Mouse (Mus musculus): ENCODE data around the gene Pfas. TPM values are rescaled to one million over a fixed set of nuclear protein-coding genes. Genes with fewer than 3 reads are reported as not detected.
"Not testable (repeated sequence)": the region's sequence is repeated elsewhere in the genome, so short reads cannot be mapped to it uniquely, and the experiment has no call there.

Gene Pfas
- total RNA-seq, 2 experiments from 2014 or later, result 27.5 to 27.8 TPM

DNA sequence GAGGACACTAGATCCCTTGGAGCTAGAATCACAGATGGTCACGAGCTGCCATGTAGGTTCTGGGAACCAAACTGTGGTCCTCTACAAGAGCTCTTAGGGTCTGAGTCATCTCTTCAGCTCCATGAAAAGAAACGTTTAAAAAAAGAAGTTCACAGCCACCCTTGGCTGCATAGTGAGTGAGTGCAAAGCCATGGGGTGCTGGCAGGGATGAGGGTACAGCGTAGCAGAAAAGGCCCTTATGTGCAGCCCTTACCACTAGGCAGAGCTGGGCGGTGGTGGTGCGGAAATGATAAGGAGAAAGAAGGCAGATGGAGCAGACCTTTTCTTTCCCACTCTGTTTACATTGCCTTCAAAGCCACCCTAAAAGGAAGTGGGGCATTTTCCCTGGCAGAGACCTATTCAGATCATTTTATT is 28.9 kb downstream of the Pfas start:
- H3K4me3 ChIP-seq, result no peak overlapping the region
- no peak overlapping the region for H3K27ac ChIP-seq
- TF ChIP-seq CTCF (conservative IDR thresholded peaks at IDR 0.05), result no peak
- DNase-seq (ENCODE audit: low spot score in 2 of 2), result no peak

DNA sequence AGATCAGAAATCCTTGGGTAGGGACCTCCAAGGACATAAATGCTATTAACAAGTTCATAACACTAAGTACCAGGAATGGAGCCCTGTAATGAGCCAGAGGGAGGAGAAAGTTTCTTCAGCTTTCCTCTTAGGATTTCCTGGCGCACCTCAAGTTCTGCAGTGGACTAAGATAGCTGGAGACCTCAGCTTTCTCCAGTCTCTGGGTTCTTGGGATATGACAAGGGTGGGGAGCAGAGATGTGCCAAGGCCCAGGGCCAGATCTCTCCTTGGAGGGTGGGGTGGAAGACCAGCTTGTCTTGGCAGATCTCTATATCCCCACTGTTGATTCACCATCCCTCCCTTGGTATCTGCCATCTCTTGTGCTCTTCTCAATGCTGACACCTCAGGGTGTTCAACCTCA is 32.7 kb downstream of the Pfas start:
- Histone ChIP-seq H3K27ac (no peak overlapping the region), H3K4me3 (no peak overlapping the region)
- TF ChIP-seq CTCF (conservative IDR thresholded peaks at IDR 0.05), result no peak
- no peak for DNase-seq (ENCODE audit: low spot score in 2 of 2)

DNA sequence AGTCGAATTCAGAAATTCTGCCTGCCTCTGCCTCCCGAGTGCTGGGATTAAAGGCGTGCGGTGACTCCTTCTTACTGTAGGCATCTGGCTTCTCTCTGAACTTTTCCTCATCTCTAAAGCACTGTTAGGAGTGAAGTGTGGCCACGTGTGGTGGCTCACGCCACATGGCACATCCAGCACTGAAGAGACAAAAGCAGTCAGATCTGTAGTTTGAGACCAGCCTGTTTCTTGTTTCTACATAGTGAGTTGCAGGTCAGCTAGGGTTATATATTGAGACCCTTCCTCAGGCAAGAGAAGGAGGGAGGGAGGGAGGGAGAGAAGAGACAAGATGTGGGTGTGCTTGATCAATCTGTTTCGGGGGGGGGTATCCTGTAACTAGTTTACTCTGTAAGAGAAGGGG is 33.2 kb downstream of the Pfas start, which contains the start of gene Rangrf:
Gene Rangrf, minus strand, starts transcription at position 101 of the 400 bp plus-strand sequence.
- no peak for DNase-seq (ENCODE audit: low spot score in 2 of 2)
- TF ChIP-seq CTCF (conservative IDR thresholded peaks at IDR 0.05), result no peak
- Histone ChIP-seq H3K27ac (0 out of 2 replicates have a peak within 1 kb of the TSS, but pooled peaks have one; percentile 72), H3K4me3 (peak within 1 kb of the TSS; percentile 62)

DNA sequence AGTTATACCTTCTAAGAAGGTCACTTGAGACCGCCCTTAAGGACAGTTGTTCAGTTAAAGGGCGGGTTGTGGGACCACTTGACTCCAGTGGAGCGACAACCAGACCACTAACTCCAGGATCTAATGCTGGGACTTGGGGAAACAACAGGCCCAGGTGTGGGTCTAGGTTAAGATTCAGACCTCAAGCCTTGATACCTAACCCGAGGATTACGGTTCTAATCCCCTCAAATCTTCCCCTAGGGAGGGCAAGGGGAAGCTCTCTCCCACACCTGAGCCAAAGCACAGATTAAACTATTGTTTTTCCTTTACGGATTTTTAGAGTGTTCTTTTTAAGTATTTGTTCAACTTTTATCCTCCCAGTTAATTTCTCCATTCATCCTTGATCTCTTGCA is 34.2 kb downstream of the Pfas start:
- peak overlapping the region; percentile 62 for H3K4me3 ChIP-seq
- no peak for TF ChIP-seq CTCF (conservative IDR thresholded peaks at IDR 0.05)
- DNase-seq (ENCODE audit: low spot score in 2 of 2), result no peak
- H3K27ac ChIP-seq, result 0 out of 2 replicates have a peak overlapping the region, but pooled peaks have one; percentile 72

DNA sequence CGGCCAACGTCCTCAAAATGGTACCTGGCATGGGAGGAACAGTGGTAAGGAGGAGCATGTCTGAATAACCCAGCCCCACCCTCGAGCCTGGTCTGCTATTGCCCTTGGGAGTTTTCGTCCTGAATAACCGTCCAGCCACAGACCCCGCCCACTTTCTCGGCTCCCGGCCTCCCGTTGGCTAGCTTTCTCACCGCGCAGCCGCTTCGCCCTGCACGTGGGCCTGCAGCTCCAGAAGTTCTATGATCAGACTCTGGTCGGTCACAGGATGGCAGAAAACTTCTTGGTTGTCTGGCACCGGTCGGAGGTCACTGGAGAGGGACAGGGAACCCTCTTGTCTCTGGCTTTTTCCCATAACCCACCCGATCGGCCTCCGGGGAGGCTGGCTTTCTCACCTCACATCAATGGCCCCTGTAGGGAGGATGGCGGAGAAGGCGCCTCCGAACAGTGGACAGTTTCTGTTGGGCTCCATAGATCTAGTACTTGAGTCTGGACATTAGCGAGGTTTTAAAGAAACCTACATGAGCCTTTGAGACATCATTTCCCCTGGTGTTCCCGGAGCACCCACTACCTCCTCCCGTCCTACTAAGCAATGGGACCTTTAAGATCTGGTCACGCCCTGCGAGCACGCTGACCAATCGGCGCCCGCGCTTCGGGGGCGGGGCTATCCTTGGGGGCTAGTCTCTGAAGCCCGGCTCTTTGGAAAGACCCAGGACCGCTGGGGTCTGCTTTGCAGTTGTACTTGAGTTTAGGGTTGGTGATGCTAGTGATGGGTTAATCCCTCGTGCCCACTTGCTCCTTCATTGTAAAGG is 34.8 kb downstream of the Pfas start:
- DNase-seq (ENCODE audit: low spot score in 2 of 2), result peak; percentile 75 to 77
- Histone ChIP-seq H3K27ac (peak overlapping the region; percentile 72), H3K4me3 (peak overlapping the region; percentile 62)

DNA sequence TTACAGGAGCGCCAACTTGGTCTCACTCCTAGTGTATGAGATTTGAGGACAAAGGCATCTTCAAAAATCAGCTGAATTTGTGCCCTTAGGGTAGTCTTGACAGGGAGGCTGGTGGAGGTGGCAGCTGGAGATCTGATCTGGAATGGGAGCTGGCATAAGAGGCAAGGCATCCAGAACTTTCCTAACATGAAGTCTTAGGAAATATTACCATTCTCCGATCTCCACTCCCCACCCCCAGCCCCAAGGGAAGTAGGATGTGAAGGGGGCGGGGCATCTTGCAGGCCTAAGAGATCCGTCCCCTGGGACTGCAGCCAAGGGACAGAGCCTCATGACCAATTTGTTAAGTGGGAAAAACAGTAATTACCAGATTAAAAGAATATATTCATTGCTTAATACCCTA is 38.0 kb downstream of the Pfas start:
- no peak for DNase-seq (ENCODE audit: low spot score in 2 of 2)
- H3K27ac ChIP-seq, result peak overlapping the region; percentile 44; the same call in 1 of the 2 replicates
- TF ChIP-seq CTCF (conservative IDR thresholded peaks at IDR 0.05), result no peak
- no peak overlapping the region for H3K4me3 ChIP-seq

DNA sequence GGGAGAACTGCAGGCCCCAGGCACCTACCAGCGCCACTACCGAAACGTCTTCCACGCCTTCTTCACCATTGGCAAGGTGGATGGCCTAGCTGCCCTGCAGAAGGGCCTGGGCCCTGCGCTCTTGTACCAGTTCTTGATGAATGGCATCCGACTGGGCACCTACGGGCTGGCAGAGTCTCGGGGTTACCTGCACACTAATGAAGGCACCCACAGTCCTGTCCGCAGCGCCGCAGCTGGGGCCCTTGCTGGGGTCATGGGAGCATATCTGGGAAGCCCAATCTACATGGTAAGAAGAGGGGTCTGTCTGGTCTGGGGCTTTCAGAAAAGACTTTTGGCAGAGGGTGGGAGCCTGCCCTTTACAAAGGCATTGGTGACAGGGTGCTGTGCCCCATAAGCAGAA is 39.5 kb downstream of the Pfas start:
- no peak for TF ChIP-seq CTCF (conservative IDR thresholded peaks at IDR 0.05)
- no peak for DNase-seq (ENCODE audit: low spot score in 2 of 2)
- Histone ChIP-seq H3K27ac (no peak overlapping the region; the same call in 1 of the 2 replicates), H3K4me3 (peak overlapping the region; percentile 71)

DNA sequence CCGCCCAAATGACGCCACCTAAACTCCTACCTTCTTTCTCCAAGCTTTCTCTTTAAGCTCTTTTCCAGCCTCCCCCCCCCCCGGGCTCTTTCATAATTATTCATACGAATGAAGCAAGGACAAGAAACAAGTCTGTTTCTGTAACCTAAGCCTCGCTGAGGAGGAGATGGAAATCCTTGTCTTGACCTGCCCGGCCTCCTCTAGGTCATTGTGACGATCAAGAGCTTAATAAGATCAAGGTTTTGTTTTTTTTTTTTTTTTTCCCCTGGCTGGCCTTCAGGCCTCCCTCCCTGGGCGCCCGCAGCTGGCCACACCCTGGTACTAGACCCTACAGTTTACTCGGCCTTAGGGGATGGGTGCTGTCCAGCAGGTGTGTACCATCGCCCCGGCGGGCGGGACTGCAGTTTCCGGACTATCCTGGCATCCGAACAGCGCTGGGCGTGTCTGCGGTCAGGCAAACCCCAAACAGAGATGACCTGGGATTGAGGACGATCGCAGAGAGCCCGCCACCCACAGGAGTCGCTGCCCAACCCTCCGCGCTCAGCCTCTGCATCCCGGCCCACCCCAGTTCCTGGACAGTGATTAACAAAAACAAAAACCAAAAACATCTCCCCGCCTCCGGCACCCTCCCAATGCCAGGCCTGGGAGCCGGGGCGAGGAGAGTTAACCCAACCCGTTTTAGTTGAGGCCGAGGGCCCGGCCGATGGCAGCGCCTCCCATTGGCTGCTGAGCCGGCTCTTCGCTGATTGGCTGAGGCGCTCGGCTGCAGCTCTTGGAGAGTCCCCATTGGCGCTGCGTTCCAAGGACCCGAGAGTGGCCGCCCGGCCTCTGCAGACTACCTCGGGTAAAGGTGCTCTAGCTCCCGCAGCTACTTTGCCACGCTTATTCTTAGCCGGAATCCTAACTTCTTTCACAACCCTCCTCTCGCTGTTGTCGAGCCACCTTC is 40.6 kb downstream of the Pfas start, which contains the start of gene Slc25a35:
Gene Slc25a35, plus strand, starts transcription at position 795 of the 946 bp plus-strand sequence.
- peak; percentile 89 to 92 for DNase-seq (ENCODE audit: low spot score in 2 of 2)

DNA sequence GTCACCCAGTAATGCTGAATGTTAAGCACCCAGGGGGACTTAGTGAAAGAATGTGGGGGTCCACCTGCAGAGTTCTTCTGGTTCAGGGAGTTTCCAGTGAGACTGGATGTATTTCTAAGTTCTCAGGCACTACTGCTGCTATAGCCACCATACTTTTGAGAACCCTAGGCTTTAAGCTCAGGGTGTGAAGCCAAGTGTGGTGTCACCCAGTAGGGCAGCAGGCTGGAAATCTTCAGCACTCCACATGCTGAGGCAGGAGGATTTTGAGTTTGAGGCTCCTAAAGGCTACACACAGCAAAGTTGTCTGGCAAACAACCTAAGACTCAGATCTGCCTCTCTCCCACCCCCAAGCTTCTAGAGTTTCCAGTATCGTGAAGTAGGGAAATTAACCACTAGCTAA is 41.7 kb downstream of the Pfas start:
- TF ChIP-seq CTCF (conservative IDR thresholded peaks at IDR 0.05), result no peak
- no peak overlapping the region for H3K27ac ChIP-seq
- no peak for DNase-seq (ENCODE audit: low spot score in 2 of 2)
- H3K4me3 ChIP-seq, result no peak overlapping the region

More for the DNA sequence above, 40.6 kb downstream of the Pfas start, which contains the start of gene Slc25a35:
- TF ChIP-seq CTCF (conservative IDR thresholded peaks at IDR 0.05), result no peak; the same call in none of the 2 replicates
- H3K4me3 ChIP-seq, result peak within 1 kb of the TSS; percentile 71
- H3K27ac ChIP-seq, result peak within 1 kb of the TSS; percentile 90

DNA sequence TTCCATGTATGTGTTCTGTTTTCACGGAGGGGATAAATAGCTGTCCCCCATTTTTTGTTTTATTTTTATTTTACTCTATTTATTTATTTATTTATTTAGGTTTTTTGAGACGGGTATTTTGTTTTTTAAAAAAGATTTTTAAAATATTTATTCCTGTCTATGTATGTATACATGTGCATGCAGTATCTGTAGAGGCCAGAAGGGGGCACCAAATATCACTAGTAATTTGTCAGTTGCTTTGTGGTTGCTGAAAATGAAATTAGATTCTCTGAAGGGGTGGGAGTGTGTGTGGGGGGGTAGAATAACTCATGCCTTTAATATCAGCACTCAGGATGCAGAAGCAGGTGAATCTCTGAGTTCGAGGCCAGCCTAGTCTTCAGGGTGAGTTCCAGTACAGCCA is 42.4 kb downstream of the Pfas start:
- DNase-seq (ENCODE audit: low spot score in 2 of 2), result peak in 1 of 2 experiments; percentile 57
- Histone ChIP-seq H3K4me3 (no peak overlapping the region), H3K27ac (no peak overlapping the region)
- peak; percentile 79 for TF ChIP-seq CTCF (conservative IDR thresholded peaks at IDR 0.05)

DNA sequence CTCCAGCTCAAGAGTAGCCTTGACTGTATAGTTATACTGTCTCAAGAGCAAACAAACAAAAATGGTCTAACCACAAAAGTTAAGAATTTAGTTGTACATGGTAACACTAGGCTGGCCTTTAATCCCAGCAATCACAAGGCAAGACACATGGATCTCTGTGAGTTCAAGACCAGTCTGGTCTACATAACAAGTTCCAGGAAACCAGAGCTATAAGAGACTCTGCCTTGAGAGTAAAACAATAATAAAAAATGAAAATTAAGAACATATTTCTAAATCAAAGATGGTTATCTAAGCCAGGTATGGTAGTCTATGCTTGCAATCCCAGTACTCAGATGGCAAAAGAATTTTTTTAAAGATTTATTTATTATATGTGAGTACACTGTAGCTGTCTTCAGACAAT is 43.2 kb downstream of the Pfas start:
- DNase-seq (ENCODE audit: low spot score in 2 of 2), result no peak
- H3K27ac ChIP-seq, result no peak overlapping the region
- TF ChIP-seq CTCF (conservative IDR thresholded peaks at IDR 0.05), result no peak
- no peak overlapping the region for H3K4me3 ChIP-seq

DNA sequence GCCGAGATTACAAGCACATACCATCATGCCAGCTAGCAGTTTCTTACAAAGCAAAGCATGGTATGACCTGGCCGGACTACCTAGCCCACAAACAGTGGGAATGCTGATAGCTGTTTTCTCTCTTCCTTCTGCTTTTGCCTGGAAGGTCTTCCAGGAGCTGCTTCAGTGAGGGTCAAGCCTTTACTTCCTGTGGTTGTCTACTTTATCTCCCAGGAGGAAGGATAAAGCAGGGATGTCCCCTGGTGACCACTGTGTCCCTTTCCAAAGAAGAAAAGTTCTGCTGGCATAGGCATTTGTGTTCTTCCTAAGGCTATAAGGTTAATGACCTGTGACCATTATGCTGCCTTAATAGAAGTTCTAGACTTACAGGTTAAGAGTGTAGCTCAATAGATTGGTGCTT is 44.9 kb downstream of the Pfas start:
- TF ChIP-seq CTCF (conservative IDR thresholded peaks at IDR 0.05), result no peak
- Histone ChIP-seq H3K4me3 (no peak overlapping the region), H3K27ac (no peak overlapping the region)
- DNase-seq (ENCODE audit: low spot score in 2 of 2), result no peak

DNA sequence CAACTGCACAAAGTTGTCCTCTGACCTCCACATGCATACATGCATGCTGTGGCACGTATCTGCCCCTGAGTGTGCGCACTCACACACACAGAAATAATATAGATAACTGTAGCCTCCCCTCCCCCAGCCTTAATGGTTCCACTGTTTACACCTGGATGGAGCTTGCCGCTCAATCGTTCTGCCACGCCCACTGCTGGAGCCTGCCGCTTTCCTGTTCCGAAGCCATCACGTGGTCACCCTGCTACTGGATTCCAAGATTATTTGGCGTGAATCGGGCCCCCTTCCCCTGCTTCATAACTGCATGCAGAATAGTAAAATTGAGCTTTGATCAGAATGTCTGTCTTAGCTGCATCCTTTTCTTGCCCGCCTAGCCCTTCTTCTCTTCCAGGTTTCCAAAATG is 46.1 kb downstream of the Pfas start:
- H3K4me3 ChIP-seq; DNase-seq (ENCODE audit: low spot score in 2 of 2); H3K27ac ChIP-seq: not testable (repeated sequence)
